Mouse (Mus musculus) ES-Bruce4 (cell line): ENCODE results near the gene Eri3.

Experiments
- CTCF ChIP-seq: IDR thresholded peaks from one replicate; pipeline ENCODE4 v1.8.1; 2011; ENCODE audit warnings: low read depth, low read length
- EP300 ChIP-seq: IDR thresholded peaks from 2 replicates; pipeline ENCODE4 v1.6.1; 2011; ENCODE audit warnings: low read depth, low read length; ENCODE audit not compliant: insufficient read depth

DNA sequence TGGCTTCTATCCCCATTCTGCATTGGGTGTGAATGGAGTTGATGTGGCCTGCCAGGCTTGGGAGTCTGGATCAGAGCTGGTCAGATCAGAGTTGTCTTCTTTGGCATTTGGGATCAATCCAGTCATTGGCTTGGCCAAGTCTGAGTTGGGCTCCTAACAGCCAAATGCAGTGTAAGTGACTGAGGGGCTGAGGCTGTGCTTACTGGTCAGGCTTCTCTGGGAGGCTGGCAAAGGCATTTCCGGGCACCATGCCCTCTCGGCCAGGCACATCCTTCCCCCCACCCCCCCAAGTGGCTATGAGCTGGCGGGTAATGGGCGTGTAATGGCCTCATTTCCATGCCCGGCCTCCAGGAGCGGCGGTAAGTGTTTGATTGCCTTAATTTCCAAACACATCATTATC lies 115.4 kb downstream of the Eri3 start:
- TF ChIP-seq CTCF (no peak), EP300 (no peak)
